Mouse (Mus musculus): ENCODE measurements around the gene Tnpo2. TPM values are rescaled to one million over a fixed set of nuclear protein-coding genes. Genes with fewer than 3 reads are reported as not detected.
A peak's percentile ranks its signal among the peaks of the same experiment; 100 is the strongest.

Tnpo2 gene
- polyA plus RNA-seq, 1 experiment: 52.0 TPM

GRCm38 (mm10) chr8:85021514-85022055, 15.1 kb upstream of the Tnpo2 start:
- TF ChIP-seq USF1 (IDR thresholded peaks at IDR 0.05; ENCODE audit: low read depth) (no peak), FOSL1 (IDR thresholded peaks at IDR 0.05; ENCODE audit: insufficient read depth, low read length, poor library complexity, severe bottlenecking) (no peak), MYOG (IDR thresholded peaks at IDR 0.05; ENCODE audit: control insufficient read depth, extremely low read depth, insufficient read length) (no peak), MYOD1 (IDR thresholded peaks at IDR 0.05; ENCODE audit: control insufficient read depth, insufficient read length, low read depth) (no peak)
- Histone ChIP-seq H3ac (ENCODE audit: control insufficient read depth, insufficient read length, low read depth) (no peak overlapping the region), H3K79me3 (ENCODE audit: low read depth) (peaks cover 24% of the 10 kb centered on the region), H3K36me3 (ENCODE audit: control insufficient read depth, insufficient read depth) (peaks cover 31% of the 10 kb centered on the region), H3K4me3 (ENCODE audit: insufficient read depth, poor library complexity, severe bottlenecking) (no peak overlapping the region), H3K27me3 (ENCODE audit: control insufficient read depth, insufficient read depth, insufficient read length) (no peaks in the 10 kb centered on the region), H3K79me2 (ENCODE audit: control insufficient read depth, insufficient read depth) (peaks cover 41% of the 10 kb centered on the region)

- peaks cover 63% of the 10 kb centered on the region for H3K79me2 ChIP-seq (ENCODE audit: control insufficient read depth, insufficient read depth)
- no peak for TF ChIP-seq MYOG (IDR thresholded peaks at IDR 0.05; ENCODE audit: control insufficient read depth, extremely low read depth, insufficient read length)
- no peak for TF ChIP-seq CEBPB (IDR thresholded peaks at IDR 0.05; ENCODE audit: low read depth)
- TF ChIP-seq USF1 (IDR thresholded peaks at IDR 0.05; ENCODE audit: low read depth): no peak
- peak overlapping the region; percentile 9 for H3ac ChIP-seq (ENCODE audit: control insufficient read depth, insufficient read length, low read depth)
- peaks cover 25% of the 10 kb centered on the region for H3K36me3 ChIP-seq (ENCODE audit: control insufficient read depth, insufficient read depth)
- H3K4me3 ChIP-seq (ENCODE audit: insufficient read depth, poor library complexity, severe bottlenecking): no peak overlapping the region
- no peaks in the 10 kb centered on the region for H3K27me3 ChIP-seq (ENCODE audit: control insufficient read depth, insufficient read depth, insufficient read length)
- peaks cover 45% of the 10 kb centered on the region for H3K79me3 ChIP-seq (ENCODE audit: low read depth)
Measured at GRCm38 (mm10) chr8:85023846-85024245, 12.9 kb upstream of the Tnpo2 start.

GRCm38 (mm10) chr8:85025098-85025932, 11.4 kb upstream of the Tnpo2 start, which contains the start of gene Asna1:
Gene Asna1, minus strand, starts transcription at chr8:85025281.
- H3K4me3 ChIP-seq (ENCODE audit: insufficient read depth, poor library complexity, severe bottlenecking): peak within 1 kb of the TSS; percentile 92
- H3K79me2 ChIP-seq (ENCODE audit: control insufficient read depth, insufficient read depth): peaks cover 77% of the 10 kb centered on the region
- H3K36me3 ChIP-seq (ENCODE audit: control insufficient read depth, insufficient read depth): peaks cover 34% of the 10 kb centered on the region
- peaks cover 59% of the 10 kb centered on the region for H3K79me3 ChIP-seq (ENCODE audit: low read depth)
- H3K27me3 ChIP-seq (ENCODE audit: control insufficient read depth, insufficient read depth, insufficient read length): no peaks in the 10 kb centered on the region
- H3ac ChIP-seq (ENCODE audit: control insufficient read depth, insufficient read length, low read depth): peak within 1 kb of the TSS; percentile 94
- TF ChIP-seq MAX (IDR thresholded peaks at IDR 0.05): no peak
- peak; percentile 89 for TF ChIP-seq USF1 (IDR thresholded peaks at IDR 0.05; ENCODE audit: low read depth)
- TF ChIP-seq FOSL1 (IDR thresholded peaks at IDR 0.05; ENCODE audit: insufficient read depth, low read length, poor library complexity, severe bottlenecking): no peak
- TF ChIP-seq MYOG (IDR thresholded peaks at IDR 0.05; ENCODE audit: control insufficient read depth, extremely low read depth, insufficient read length): no peak

- peaks cover 70% of the 10 kb centered on the region for H3K79me3 ChIP-seq (ENCODE audit: low read depth)
- H3K36me3 ChIP-seq (ENCODE audit: control insufficient read depth, insufficient read depth): peaks cover 43% of the 10 kb centered on the region
- peak within 1 kb of the TSS; percentile 98 for H3K4me3 ChIP-seq (ENCODE audit: insufficient read depth, poor library complexity, severe bottlenecking)
- TF ChIP-seq MAX (IDR thresholded peaks at IDR 0.05) (peak; percentile 91), MYOD1 (IDR thresholded peaks at IDR 0.05; ENCODE audit: control insufficient read depth, insufficient read length, low read depth) (no peak), MYOG (IDR thresholded peaks at IDR 0.05; ENCODE audit: control insufficient read depth, extremely low read depth, insufficient read length) (no peak), CEBPB (IDR thresholded peaks at IDR 0.05; ENCODE audit: low read depth) (no peak)
- peaks cover 85% of the 10 kb centered on the region for H3K79me2 ChIP-seq (ENCODE audit: control insufficient read depth, insufficient read depth)
- no peaks in the 10 kb centered on the region for H3K27me3 ChIP-seq (ENCODE audit: control insufficient read depth, insufficient read depth, insufficient read length)
- H3ac ChIP-seq (ENCODE audit: control insufficient read depth, insufficient read length, low read depth): peak within 1 kb of the TSS; percentile 84
Measured at GRCm38 (mm10) chr8:85026670-85027515, 9.8 kb upstream of the Tnpo2 start, which contains the start of gene Trir. Gene Trir, plus strand, starts transcription at chr8:85026823.

- Histone ChIP-seq H3K36me3 (ENCODE audit: control insufficient read depth, insufficient read depth) (peaks cover 44% of the 10 kb centered on the region), H3K79me3 (ENCODE audit: low read depth) (peaks cover 67% of the 10 kb centered on the region), H3ac (ENCODE audit: control insufficient read depth, insufficient read length, low read depth) (peak overlapping the region; percentile 84), H3K4me3 (ENCODE audit: insufficient read depth, poor library complexity, severe bottlenecking) (peak overlapping the region; percentile 98), H3K27me3 (ENCODE audit: control insufficient read depth, insufficient read depth, insufficient read length) (no peaks in the 10 kb centered on the region), H3K79me2 (ENCODE audit: control insufficient read depth, insufficient read depth) (peaks cover 85% of the 10 kb centered on the region)
- TF ChIP-seq USF1 (IDR thresholded peaks at IDR 0.05; ENCODE audit: low read depth): no peak
- TF ChIP-seq CTCF (IDR thresholded peaks at IDR 0.05; ENCODE audit: control insufficient read depth, insufficient read depth, insufficient read length): no peak
- TF ChIP-seq CEBPB (IDR thresholded peaks at IDR 0.05; ENCODE audit: low read depth): no peak
- no peak for TF ChIP-seq MYOD1 (IDR thresholded peaks at IDR 0.05; ENCODE audit: control insufficient read depth, insufficient read length, low read depth)
Measured at GRCm38 (mm10) chr8:85027516-85027855, 9.2 kb upstream of the Tnpo2 start.

Data from C2C12 (cell line).